In genomic region chr14:60797596-60797995, GRCm38 (mm10) we compare ENCODE assay signal across 18 mouse cellular contexts. TPM values are rescaled to one million over a fixed set of nuclear protein-coding genes. Genes with fewer than 3 reads are reported as not detected.
DNase-seq lines count a peak whose midpoint lies in the region; ATAC-seq lines count a peak whose summit lies in the region.
"Had no signal": no experiment of that assay in that cellular context is flagged by ENCODE, and none has a peak within 500 bp of the region (broad histone marks: within the 10 kb centered on the region; RNA-seq: fewer than 3 reads in every experiment).

No protein-coding gene starts in this region.

- peak; percentile 42; the same call in 1 of the 2 replicates for ATAC-seq in megakaryocyte progenitor cell, adult 5-6 weeks (replicated peaks; ENCODE audit: poor library complexity)
- ATAC-seq: activated CD4-positive, CD25-positive, alpha-beta regulatory T cell, adult 4 months; forebrain, embryonic 13.5 days; forebrain, embryonic 15.5 days; forebrain, postnatal 0 days; Patski had no signal

- peak; percentile 51 for DNase-seq in testis, postnatal 14 days (ENCODE audit: low spot score)
- DNase-seq in testis, postnatal 10 days (ENCODE audit: low spot score): no peak
- no peak for DNase-seq in frontal cortex, postnatal 36 days (ENCODE audit: low spot score in 2 of 2)
- DNase-seq in liver: no peak
- DNase-seq: adrenal gland, adult 8-10 months; adrenal gland, postnatal 14 days; adrenal gland, postnatal 36 days; cerebellum, adult 11-12 months; cerebellum, adult 2 months; cerebellum, adult 9-10 months; cerebellum, postnatal 10 days; cerebellum, postnatal 25 days; forebrain, postnatal 0 days had no signal

RNA-seq across cellular contexts. Expression of gene Mipep, which starts 13.2 kb away (rescaled TPM):
- 15.8 and 20.6 TPM in 2 replicates for total RNA-seq in megakaryocyte progenitor cell, adult 5-6 weeks (2015)
- 23.1 and 24.2 TPM in 2 replicates for total RNA-seq in megakaryocyte progenitor cell, adult 5-6 weeks (2017)

RNA-seq across cellular contexts. Expression of gene C1qtnf9, which starts 29.7 kb away (rescaled TPM):
- not detected in 2 replicates for total RNA-seq in megakaryocyte progenitor cell, adult 5-6 weeks (2015)
- total RNA-seq in megakaryocyte progenitor cell, adult 5-6 weeks (2017): not detected in 2 replicates
- total RNA-seq: forebrain, postnatal 0 days had no signal
